Mouse (Mus musculus) cerebellum, adult 9-10 months (tissue): ENCODE data around the gene Ptpro.
A peak's percentile ranks its signal among the peaks of the same experiment; 100 is the strongest.

ENCODE experiments used
- DNase-seq: peaks from one replicate; pipeline ENCODE4 v3.0.0; 2022

The Ptpro gene

GRCm38 (mm10) chr6:137252194-137252886, at the start of gene Ptpro:
Ptpro (plus strand) TSS chr6:137252319.
- no peak for DNase-seq

DNA sequence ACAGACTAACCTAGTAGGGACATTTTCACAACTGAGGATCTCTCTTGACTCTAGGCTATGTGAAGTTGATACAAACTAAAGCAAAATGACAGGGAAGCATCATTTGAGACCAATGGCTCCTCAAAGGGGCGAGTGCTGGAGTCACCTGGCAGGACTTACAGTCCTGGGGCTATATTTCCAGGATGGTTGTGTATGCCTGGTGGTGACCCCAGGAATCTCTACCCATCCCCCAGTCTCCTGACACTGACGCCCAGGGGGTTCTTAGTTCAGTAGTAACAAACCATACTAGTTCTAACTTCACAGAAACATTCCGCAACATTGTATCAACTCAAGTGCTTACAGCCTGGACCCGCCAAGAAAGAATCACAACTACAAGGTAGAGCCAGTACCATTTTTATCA, 49.5 kb upstream of the Ptpro start:
- no peak for DNase-seq

- DNase-seq, result peak; percentile 13
Observed at GRCm38 (mm10) chr6:137205662-137206400, 46.3 kb upstream of the Ptpro start.

- no peak for DNase-seq
Observed at GRCm38 (mm10) chr6:137207126-137207525, 45.0 kb upstream of the Ptpro start.

DNA sequence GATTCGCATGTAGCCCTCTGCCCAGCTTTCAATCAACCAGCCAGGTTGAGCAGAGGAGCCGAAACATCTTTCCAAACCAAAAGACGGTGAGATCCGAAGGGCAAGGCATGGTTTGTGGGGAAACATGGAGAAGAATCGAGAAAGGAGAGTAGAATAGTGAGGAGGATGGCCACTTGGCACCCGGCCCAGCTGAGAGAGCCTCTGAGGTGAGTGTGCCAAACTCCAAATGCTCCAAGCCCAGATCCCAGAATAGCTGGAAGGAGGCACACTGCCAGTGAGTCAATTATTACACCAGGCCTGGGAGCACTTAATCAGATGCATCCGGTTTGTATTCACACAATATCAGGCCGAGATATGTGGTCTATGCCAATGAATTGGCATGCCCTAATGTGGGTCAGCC, 42.1 kb upstream of the Ptpro start:
- DNase-seq, result peak; percentile 47

- DNase-seq, result no peak
Observed at GRCm38 (mm10) chr6:137210991-137211390, 41.1 kb upstream of the Ptpro start.

- no peak for DNase-seq
Observed at GRCm38 (mm10) chr6:137211441-137211840, 40.7 kb upstream of the Ptpro start.

DNA sequence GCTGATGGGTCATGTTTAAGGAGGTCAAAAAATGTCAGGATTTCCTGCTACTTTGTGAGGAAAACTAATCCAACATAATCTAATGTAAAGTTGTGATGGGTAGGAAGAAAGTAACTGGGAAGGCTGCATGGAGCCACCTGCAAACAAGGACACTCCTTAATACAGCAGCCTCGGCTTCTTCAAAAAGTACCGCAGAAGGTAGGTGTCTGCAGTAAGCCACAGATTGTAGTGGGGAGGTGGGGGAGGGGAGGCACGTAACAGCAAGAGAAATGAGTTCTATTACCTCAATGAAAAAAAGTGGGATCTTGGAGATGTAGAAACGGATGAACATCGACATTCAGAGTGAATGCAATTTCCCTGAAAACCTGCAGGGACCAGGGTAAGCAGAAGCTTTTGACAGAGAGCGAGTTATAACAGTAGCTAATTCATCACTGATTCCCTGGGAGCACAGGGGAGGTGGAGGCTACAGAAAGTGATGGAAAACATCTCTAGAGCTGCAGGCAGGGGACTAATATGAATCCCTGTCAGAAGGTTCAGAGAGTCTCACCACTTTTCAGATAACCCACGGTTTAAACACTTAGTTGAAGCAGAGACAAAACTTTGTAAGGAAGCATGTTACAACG, 34.2 kb upstream of the Ptpro start:
- no peak for DNase-seq

DNA sequence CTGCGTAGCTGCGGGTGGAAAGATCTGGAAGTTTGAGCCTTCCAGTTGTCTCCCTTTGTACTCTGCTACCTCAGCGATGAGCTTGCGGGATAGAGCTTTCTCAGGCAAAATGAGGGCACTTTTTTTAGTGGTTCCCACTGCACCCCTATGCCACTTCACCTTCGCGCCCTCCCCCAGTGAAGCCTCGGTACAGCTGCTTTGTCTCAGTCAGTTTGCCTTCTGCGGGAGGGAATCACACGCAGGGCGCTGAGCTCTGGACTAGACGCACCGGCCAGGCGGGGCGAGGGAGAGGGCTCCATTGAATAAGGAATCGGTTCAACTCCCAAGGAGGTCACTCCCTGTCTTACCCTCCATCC, 746 bp downstream of the Ptpro start:
- no peak for DNase-seq

GRCm38 (mm10) chr6:137253415-137253814, 1.3 kb downstream of the Ptpro start:
- DNase-seq, result no peak

DNA sequence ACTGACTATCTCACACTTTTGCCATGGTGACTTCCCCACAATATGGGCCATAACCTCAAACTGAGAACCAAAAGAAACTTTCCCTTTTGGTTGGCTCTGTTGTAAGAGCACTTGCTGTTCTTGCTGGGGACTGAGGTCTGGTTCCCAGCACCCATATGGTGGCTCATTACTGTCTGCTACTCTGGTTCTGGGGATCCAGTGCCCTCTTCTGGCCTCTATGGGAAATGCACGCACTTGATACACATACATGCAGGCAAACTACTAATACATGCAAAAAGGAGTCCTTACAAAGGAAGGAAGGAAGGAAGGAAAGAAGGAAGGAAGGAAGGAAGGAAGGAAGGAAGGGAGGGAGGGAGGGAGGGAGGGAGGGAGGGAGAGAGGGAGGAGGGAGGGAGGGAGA, 8.9 kb downstream of the Ptpro start:
- DNase-seq, result no peak

GRCm38 (mm10) chr6:137262087-137262486, 10.0 kb downstream of the Ptpro start:
- DNase-seq, result no peak

GRCm38 (mm10) chr6:137268019-137268418, 15.9 kb downstream of the Ptpro start:
- no peak for DNase-seq

DNA sequence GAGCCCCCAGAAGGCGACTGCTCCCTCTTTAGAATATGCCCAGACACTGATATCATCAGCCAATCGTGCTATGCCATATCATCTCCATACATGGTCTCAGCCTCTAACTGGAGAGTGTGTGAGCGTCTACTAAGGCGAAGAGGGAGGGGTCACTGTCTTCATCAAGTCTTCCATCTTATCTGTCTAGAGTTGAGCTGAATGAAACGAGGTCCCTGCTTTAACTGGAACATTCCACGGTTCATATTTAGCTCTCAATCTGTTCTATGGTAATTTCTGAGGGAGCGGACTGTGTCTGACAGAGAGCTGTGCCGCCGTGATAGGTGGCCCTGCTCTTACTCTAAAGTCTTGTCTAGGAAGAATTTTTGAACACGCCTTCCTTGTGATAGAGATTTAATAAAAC, 16.5 kb downstream of the Ptpro start:
- DNase-seq, result no peak

GRCm38 (mm10) chr6:137272513-137272912, 20.4 kb downstream of the Ptpro start:
- no peak for DNase-seq

- no peak for DNase-seq
Observed at GRCm38 (mm10) chr6:137277587-137277994, 25.5 kb downstream of the Ptpro start.

DNA sequence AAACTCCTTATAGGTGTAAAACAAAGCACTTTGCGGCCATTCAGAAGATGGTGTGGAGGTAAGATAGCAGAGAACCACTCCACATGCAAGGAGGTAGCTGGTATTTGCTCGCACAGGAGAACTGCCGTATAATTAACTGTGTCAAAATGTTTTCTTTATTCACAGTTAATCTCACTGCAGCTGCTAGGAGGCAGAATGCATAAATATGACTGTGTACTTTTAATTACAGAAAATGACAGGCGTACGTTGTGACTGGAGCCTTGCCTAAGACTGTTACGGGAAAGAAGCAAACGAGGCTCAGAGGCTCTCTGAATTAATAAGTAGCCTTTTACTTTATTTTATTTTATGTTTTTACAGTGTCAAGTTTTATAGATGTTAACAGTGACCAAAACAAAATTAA, 27.5 kb downstream of the Ptpro start:
- DNase-seq, result no peak

DNA sequence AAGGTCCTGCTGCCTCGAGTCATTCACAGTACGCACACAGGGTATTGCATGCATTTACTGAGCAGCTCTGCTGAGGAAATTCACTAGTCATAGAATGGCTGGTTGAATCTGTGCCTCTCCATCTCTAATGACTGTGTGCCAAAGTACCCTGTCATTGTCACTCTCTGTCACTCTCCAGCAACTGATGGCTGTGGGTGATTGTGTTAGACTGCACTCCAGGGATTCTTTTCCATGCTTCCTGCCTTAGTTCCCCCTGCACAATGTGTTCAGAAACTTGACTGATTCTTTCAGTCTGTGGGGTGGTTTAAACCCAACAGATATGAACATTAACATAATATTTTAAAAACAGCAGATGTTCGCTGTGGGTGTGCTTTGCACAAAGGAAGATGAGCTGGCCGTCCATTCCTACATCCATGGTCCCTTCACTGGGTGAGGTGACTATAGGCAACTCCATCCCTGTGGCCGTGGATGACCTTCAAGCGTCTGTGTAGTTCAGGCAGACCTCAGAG, 29.5 kb downstream of the Ptpro start:
- no peak for DNase-seq

DNA sequence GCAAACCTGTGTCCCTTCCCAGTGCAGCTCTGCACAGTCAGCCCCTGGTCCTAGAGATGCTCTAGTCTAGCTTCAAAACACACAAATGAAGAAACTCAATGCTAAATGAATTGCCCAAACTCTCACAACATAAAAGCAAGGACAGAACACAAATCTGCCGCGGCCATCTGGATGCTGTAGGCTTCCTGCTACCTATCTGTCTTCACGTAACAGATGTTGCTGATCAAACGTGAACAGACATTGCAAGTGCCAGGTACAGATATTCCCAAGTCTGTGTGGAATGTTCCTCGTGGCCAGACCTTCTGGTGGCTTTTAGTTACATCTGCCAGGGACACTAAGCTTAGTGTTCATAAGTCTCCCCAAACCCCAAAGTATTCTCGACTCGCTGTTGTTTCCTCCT, 29.9 kb downstream of the Ptpro start:
- DNase-seq, result no peak

DNA sequence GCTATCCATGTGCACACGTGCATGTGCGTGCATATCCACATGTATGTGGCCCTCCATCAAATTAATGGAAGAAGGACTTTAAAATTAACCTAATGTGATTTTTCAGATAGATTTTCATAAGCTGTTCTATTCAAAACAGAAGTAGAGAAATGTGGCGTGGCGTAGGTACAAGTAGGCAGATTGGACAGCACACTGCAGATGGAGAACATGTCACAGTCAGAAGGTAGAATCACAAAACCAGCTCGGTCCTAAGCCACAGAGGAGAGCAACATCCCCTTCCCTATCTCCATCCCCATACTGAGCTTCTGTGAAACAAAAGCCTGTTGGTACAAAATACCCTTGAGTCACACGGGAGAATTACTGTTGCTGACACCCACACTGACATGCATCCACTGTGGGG, 34.3 kb downstream of the Ptpro start:
- DNase-seq, result no peak

- DNase-seq, result no peak
Observed at GRCm38 (mm10) chr6:137287788-137288187, 35.7 kb downstream of the Ptpro start.

GRCm38 (mm10) chr6:137288264-137288663, 36.1 kb downstream of the Ptpro start:
- no peak for DNase-seq

- DNase-seq, result no peak
Observed at GRCm38 (mm10) chr6:137292421-137292820, 40.3 kb downstream of the Ptpro start.
